ENCODE assay signal across 20 mouse cellular contexts in the genomic region with DNA sequence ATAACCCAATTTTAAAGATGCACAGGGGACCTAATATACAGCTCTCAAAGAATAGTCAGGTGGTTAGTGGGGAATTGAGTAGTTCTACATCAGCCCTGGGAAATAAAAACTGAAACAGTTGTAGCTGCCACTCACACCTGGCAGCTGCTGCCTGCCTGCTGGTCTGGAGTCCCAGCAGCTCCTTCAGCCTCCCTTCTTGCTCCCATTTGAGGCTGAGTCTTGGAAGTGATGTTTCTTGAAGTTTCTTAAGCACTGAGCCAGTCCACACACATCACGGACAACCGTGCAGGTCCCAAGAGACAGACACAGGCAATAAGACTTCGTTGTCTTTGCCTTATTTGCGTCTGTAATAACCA. TPM values are rescaled to one million over a fixed set of nuclear protein-coding genes. Genes with fewer than 3 reads are reported as not detected.
DNase-seq lines count a peak whose midpoint lies in the region; ATAC-seq and TF ChIP-seq lines count a peak whose summit lies in the region.
"Had no signal": no experiment of that assay in that cellular context is flagged by ENCODE, and none has a peak within 500 bp of the region (broad histone marks: within the 10 kb centered on the region; RNA-seq: fewer than 3 reads in every experiment).

No protein-coding gene starts in this region.

- no peaks in the 10 kb centered on the region for H3K27me3 ChIP-seq in kidney, embryonic 16.5 days (ENCODE audit: insufficient read depth, low read length)
- H3K27me3 ChIP-seq in intestine, postnatal 0 days (replicated peaks; ENCODE audit: control insufficient read depth, insufficient read depth, low read length): no peaks in the 10 kb centered on the region
- no peaks in the 10 kb centered on the region for H3K27me3 ChIP-seq in stomach, postnatal 0 days (ENCODE audit: control insufficient read depth, insufficient read depth, low read length)
- H3K27me3 ChIP-seq: embryonic facial prominence, embryonic 13.5 days; forebrain, embryonic 12.5 days had no signal

- peaks cover 9% of the 10 kb centered on the region; the same call in 1 of the 2 replicates for H3K9me3 ChIP-seq in kidney, embryonic 16.5 days (ENCODE audit: low read length)
- H3K9me3 ChIP-seq in intestine, postnatal 0 days (ENCODE audit: control insufficient read depth): no peaks in the 10 kb centered on the region
- no peaks in the 10 kb centered on the region for H3K9me3 ChIP-seq in stomach, postnatal 0 days (ENCODE audit: control insufficient read depth, low read length)
- H3K9me3 ChIP-seq: forebrain, embryonic 12.5 days; heart, embryonic 10.5 days had no signal

- ATAC-seq in kidney, embryonic 16.5 days (ENCODE audit: low FRiP score, low TSS enrichment): no peak
- ATAC-seq in intestine, postnatal 0 days: no peak
- no peak for ATAC-seq in stomach, postnatal 0 days (ENCODE audit: low FRiP score, low TSS enrichment)
- ATAC-seq: CD4-positive, CD25-positive, alpha-beta regulatory T cell, adult 4 months; forebrain, embryonic 16.5 days had no signal

- peak overlapping the region; percentile 59; the same call in 1 of the 2 replicates for H3K27ac ChIP-seq in gastrocnemius, adult 2 months
- H3K27ac ChIP-seq in kidney, embryonic 16.5 days (ENCODE audit: low read length): 0 out of 2 replicates have a peak overlapping the region, but pooled peaks have one; percentile 33
- peak overlapping the region; percentile 68 for H3K27ac ChIP-seq in intestine, postnatal 0 days (ENCODE audit: low read depth, low read length)
- peak overlapping the region; percentile 56 for H3K27ac ChIP-seq in stomach, postnatal 0 days (replicated peaks)
- H3K27ac ChIP-seq: embryonic facial prominence, embryonic 13.5 days; forebrain, embryonic 12.5 days; hindbrain, embryonic 10.5 days; hindbrain, embryonic 14.5 days had no signal

- no peak for TF ChIP-seq EP300 in stomach, postnatal 0 days (optimal IDR thresholded peaks at IDR 0.05)

- H3K9ac ChIP-seq in kidney, embryonic 16.5 days (replicated peaks; ENCODE audit: low read length): no peak overlapping the region
- H3K9ac ChIP-seq in intestine, postnatal 0 days (ENCODE audit: low read depth, low read length): no peak overlapping the region
- no peak overlapping the region for H3K9ac ChIP-seq in stomach, postnatal 0 days (ENCODE audit: low read length)
- H3K9ac ChIP-seq: embryonic facial prominence, embryonic 13.5 days; forebrain, embryonic 12.5 days; hindbrain, embryonic 14.5 days had no signal

- H3K4me2 ChIP-seq in kidney, embryonic 16.5 days (replicated peaks; ENCODE audit: low read depth, low read length): no peak overlapping the region
- no peak overlapping the region for H3K4me2 ChIP-seq in intestine, postnatal 0 days (replicated peaks; ENCODE audit: low read depth)
- no peak overlapping the region for H3K4me2 ChIP-seq in stomach, postnatal 0 days (replicated peaks; ENCODE audit: low read depth)
- H3K4me2 ChIP-seq: embryonic facial prominence, embryonic 13.5 days; forebrain, embryonic 12.5 days; hindbrain, embryonic 14.5 days had no signal

- WGBS in kidney, embryonic 16.5 days: 96% methylated on average over 4 of the region's 4 CpGs
- WGBS in intestine, postnatal 0 days: 88% methylated on average over 4 of the region's 4 CpGs
- WGBS in stomach, postnatal 0 days: 96% methylated on average over 4 of the region's 4 CpGs

- no peak for DNase-seq in gastrocnemius, adult 2 months
- DNase-seq in gastrocnemius, postnatal 14 days: no peak
- DNase-seq in kidney, adult 8-10 months: no peak
- no peak for DNase-seq in stomach, postnatal 0 days (ENCODE audit: low spot score)
- DNase-seq in neural tube, embryonic 10.5 days (ENCODE audit: extremely low spot score, low spot score): no peak
- DNase-seq in natural killer cell, adult 2 months (ENCODE audit: low spot score in 2 of 2): no peak
- DNase-seq: adrenal gland, postnatal 10 days; B cell, adult 2 months; cerebellum, adult 11-12 months; gastrocnemius, postnatal 25 days; heart, postnatal 14 days had no signal

- H3K4me1 ChIP-seq in kidney, embryonic 16.5 days (ENCODE audit: insufficient read depth, low read length): peaks cover 30% of the 10 kb centered on the region
- 0 out of 2 replicates have a peak, but pooled peaks cover 8% of the 10 kb centered on the region for H3K4me1 ChIP-seq in intestine, postnatal 0 days (replicated peaks; ENCODE audit: control insufficient read depth, insufficient read depth, low read length)
- H3K4me1 ChIP-seq in stomach, postnatal 0 days (replicated peaks; ENCODE audit: control insufficient read depth, insufficient read depth): peaks cover 6% of the 10 kb centered on the region

- intact Hi-C loops in gastrocnemius, adult 2 months (cut with DNase I): no loop called here
- intact Hi-C loops in gastrocnemius, postnatal 14 days (cut with DNase I; ENCODE audit: low total_unique reads): no loop called here

- peaks cover 16% of the 10 kb centered on the region for H3K36me3 ChIP-seq in kidney, embryonic 16.5 days (ENCODE audit: insufficient read depth, low read length)
- H3K36me3 ChIP-seq in intestine, postnatal 0 days (ENCODE audit: control insufficient read depth, insufficient read depth): peaks cover 11% of the 10 kb centered on the region; the same call in 1 of the 2 replicates
- H3K36me3 ChIP-seq in stomach, postnatal 0 days (ENCODE audit: control insufficient read depth, insufficient read depth, low read length): peaks cover 5% of the 10 kb centered on the region; the same call in 1 of the 2 replicates

- no peak for TF ChIP-seq CTCF in gastrocnemius, adult 2 months (IDR thresholded peaks at IDR 0.05)
- no peak for TF ChIP-seq CTCF in intestine, postnatal 0 days (IDR thresholded peaks at IDR 0.05; ENCODE audit: low read depth)
- no peak for TF ChIP-seq CTCF in stomach, postnatal 0 days (IDR thresholded peaks at IDR 0.05; ENCODE audit: low read depth)

- H3K4me3 ChIP-seq in gastrocnemius, adult 2 months: no peak overlapping the region
- H3K4me3 ChIP-seq in kidney, embryonic 16.5 days (ENCODE audit: low read length): no peak overlapping the region
- H3K4me3 ChIP-seq in intestine, postnatal 0 days (ENCODE audit: low read depth, low read length): no peak overlapping the region
- no peak overlapping the region for H3K4me3 ChIP-seq in stomach, postnatal 0 days (ENCODE audit: low read depth, low read length)
- H3K4me3 ChIP-seq: embryonic facial prominence, embryonic 13.5 days; forebrain, embryonic 12.5 days; heart, embryonic 10.5 days; hindbrain, embryonic 10.5 days had no signal

RNA-seq across cellular contexts. Expression of a gene that starts 5.9 kb away (rescaled TPM):
- 10 to 100 TPM; 73.0 to 89.6 TPM for total RNA-seq in gastrocnemius, adult 2 months (2021)
- 10 to 100 TPM; 30.8 to 77.9 TPM for total RNA-seq in gastrocnemius, postnatal 14 days (2021)
- polyA plus RNA-seq in kidney, embryonic 16.5 days (2015; fragmentation: Nextera tagmentation; extraction: Ambion mirVana): 26.8 and 28.3 TPM in 2 replicates
- polyA plus RNA-seq in intestine, postnatal 0 days (2015; fragmentation: Nextera tagmentation; extraction: Ambion mirVana): 18.9 and 19.4 TPM in 2 replicates
- 27.7 and 33.1 TPM in 2 replicates for polyA plus RNA-seq in stomach, postnatal 0 days (2015; fragmentation: Nextera tagmentation; extraction: Ambion mirVana)

RNA-seq across cellular contexts. Expression of a gene that starts 6.5 kb away (rescaled TPM):
- total RNA-seq in gastrocnemius, adult 2 months (2021): 10 to 100 TPM; 40.3 to 60.3 TPM
- 10 to 100 TPM; 71.4 to 87.7 TPM for total RNA-seq in gastrocnemius, postnatal 14 days (2021)
- polyA plus RNA-seq in kidney, embryonic 16.5 days (2015; fragmentation: Nextera tagmentation; extraction: Ambion mirVana): 131 and 141 TPM in 2 replicates
- polyA plus RNA-seq in intestine, postnatal 0 days (2015; fragmentation: Nextera tagmentation; extraction: Ambion mirVana): 48.6 TPM in 2 replicates
- 64.2 and 65.5 TPM in 2 replicates for polyA plus RNA-seq in stomach, postnatal 0 days (2015; fragmentation: Nextera tagmentation; extraction: Ambion mirVana)
